Mouse (Mus musculus): Measurements from ENCODE around the gene Tmem117.

Gene Tmem117

GRCm38 (mm10) chr15:94771691-94772090, 142.7 kb downstream of the Tmem117 start:
- no peak for DNase-seq

- no peak for DNase-seq
Observed at GRCm38 (mm10) chr15:94776119-94777069, 147.4 kb downstream of the Tmem117 start.

GRCm38 (mm10) chr15:94781556-94781955, 152.5 kb downstream of the Tmem117 start:
- no peak for DNase-seq

DNA sequence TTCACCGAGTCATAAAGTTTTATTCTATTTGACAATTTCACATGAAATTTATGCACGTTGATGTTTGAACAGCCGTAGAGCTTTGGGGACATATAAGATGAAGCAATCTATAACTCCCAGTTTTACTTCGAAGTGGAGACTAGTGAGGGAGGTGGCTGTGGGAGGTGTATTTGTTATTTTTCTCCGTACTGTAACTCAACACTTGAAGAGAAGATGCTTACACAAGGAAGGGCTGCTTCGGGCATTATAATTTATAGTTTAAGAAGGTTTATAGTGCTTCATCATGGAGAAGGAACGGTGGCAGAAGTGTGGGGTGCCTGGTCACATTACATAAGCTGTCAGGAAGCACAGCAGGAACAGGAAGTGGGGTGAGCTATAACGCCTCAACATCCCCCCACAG, 164.4 kb downstream of the Tmem117 start:
- no peak for DNase-seq

- no peak for DNase-seq
Observed at GRCm38 (mm10) chr15:94795484-94795883, 166.5 kb downstream of the Tmem117 start.

DNA sequence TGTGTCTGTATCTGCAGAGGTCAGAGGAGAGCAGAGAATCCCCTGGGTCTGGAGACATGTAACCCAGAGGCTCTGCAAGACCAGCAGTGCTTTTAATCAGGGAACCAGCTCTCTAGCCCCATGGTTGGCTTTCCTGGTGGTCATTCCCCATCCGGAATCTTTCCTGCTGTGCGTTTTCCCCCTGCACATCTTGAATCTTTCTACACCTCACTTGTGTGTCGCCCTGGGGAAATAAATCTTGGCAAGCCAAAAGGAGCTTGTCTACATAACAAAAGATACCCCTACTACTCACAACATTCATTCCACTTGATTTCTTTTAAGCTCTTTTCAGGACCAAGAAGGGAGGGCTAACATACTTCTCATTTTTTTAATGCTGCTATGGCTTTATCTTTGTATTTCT, 169.2 kb downstream of the Tmem117 start:
- no peak for DNase-seq

- no peak for DNase-seq
Observed at GRCm38 (mm10) chr15:94801462-94801861, 172.4 kb downstream of the Tmem117 start.

DNA sequence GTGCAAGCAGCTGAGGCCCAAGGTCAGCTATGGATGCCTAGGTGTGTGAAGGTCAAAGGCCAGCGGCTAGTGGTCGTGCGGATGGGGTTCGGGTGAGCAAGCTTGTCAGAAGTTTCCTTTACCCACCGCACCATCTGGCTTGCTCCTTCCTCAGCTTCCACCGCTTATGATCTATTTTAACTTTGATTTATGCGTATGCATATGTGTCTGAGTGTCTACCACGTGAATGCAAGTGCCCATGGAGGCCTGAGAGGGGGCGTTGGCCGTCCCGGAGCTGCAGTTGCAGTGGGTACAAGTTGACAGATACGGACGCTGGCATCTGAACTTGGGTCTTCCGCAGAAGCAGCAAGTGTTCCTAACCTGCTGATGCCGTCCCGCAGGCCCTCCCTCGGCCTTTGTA, 173.8 kb downstream of the Tmem117 start:
- no peak for DNase-seq

DNA sequence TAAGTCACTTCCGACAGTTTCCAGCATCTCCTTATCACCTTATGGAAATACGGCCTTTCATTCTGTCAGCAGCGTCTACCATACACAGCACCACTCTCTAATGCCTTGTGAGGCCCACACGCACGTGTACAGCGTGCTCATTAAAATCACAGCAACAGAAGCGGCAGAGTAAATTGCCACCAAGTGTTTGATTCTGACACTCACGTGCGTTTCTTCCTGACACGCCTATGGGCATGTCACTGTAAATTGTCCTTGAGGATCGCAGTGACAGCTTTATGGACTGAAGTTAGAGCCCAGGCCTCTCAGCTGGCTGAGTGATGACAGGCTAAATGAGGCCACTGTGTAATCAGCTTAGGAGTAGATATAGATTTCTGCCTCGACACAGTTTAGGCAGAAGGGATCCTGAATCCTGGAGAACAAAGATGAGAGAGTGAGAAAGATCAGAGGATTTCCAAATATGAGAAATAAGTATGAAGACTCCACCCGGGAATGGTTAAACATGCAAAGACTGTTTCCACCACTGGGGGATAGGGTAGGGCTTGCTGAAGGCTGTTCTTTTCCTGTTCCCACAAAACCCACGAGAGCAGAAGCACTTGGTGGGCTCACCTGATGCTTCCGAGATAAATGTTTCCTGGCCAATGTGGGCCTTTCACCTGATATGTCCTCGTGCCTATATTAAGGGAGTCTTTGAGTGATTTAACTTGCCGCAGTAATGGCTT, 174.8 kb downstream of the Tmem117 start:
- no peak for DNase-seq

- no peak for DNase-seq
Observed at GRCm38 (mm10) chr15:94806005-94806404, 177.0 kb downstream of the Tmem117 start.

DNA sequence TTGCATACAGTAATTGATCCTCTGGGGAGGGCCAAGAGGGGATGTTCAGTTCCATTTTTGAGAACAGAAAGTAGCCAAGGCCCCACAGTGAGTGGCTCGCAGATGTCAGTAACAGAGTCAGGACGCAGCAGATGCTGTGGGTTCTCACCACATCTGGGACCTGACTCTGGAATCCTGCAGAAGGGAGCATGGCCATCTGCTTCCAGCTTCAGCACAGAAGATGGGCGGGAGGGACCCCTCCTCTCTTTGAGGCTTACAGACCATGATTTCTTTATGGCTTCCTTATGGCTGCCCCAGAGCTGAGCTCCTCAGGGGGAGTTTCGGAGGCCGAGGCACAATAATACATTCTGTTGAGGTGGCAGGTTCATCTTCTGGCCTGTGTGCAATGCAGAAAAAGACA, 182.5 kb downstream of the Tmem117 start:
- DNase-seq, result no peak

DNA sequence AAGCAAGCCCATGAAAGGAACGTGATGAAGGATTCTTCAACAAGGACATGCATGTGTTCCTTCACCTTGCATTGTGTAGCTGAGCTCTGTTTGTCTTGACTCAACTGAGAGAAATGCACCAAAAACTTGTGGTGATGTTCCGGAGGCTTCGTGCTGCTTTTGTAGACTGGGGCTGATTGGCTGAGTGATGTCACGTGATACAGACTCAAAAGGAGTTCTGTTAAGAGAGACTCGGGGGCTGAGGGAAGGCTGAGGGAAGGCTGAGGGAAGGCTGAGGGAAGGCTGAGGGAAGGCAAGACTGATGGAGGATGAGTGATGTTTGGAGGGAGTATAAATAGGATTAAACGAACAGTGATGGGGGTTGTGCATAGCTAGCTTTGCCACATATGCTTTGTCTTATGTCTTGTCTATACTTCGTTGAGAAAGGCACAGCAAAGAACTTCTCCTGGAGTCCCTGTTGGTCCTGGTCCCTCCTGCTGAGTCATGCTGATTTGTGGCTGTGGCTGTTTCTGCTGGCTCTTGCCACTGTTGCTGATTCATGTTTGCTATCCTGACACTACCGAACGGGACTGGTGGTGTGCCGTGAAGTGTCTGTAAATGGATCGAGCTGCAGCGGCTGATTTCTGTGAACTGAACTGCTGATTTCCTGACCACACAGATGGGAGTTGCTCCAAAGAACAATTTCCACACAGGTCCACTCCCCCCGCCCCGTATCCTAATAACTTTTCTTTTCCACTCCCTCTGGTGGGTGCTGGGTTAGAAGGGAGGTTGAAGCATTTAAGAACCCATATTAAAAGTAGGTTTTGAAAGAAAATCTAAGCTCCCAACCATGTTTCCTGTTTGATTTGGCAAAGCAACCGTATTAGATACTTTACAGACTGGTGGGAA, 185.4 kb downstream of the Tmem117 start:
- DNase-seq, result no peak

GRCm38 (mm10) chr15:94835634-94836033, 206.6 kb downstream of the Tmem117 start:
- no peak for DNase-seq

DNA sequence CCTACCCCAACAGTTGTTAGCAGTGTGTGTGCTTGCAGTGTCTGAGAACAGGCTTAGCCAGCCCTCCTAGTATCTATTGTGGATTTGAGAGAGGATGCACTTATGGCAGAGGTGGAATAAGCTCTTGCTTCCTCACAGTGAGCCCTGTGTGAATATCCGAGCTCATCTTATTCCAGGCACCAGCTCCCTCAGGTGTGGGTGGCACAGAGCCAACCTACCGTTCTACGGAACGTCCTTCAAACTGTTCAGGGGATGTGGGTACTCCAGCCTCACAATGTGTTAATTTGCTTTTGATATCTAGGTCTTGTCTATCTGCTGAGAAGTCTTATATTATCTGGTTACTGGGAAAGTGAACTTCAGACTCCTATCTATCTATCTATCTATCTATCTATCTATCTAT, 209.6 kb downstream of the Tmem117 start:
- DNase-seq, result no peak

DNA sequence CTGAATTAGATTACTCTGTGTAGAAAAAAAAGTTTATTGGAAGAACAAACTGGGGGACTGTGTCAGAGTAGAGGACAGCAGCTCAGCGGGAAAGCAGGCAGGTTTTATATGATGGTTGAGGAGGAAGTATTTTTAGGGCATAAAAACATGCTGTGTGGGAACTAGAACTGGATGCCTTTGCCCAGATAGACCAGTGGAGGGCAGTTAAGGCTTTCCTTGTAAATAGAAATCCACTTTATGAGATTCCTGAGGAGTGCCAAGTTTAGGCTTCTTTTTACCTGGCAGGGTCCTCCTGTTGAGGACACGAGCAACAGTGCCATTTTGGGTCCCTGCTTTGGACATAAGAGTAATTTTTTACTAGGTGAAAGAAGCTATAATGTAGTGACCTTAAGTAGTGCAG, 218.5 kb downstream of the Tmem117 start:
- no peak for DNase-seq

DNA sequence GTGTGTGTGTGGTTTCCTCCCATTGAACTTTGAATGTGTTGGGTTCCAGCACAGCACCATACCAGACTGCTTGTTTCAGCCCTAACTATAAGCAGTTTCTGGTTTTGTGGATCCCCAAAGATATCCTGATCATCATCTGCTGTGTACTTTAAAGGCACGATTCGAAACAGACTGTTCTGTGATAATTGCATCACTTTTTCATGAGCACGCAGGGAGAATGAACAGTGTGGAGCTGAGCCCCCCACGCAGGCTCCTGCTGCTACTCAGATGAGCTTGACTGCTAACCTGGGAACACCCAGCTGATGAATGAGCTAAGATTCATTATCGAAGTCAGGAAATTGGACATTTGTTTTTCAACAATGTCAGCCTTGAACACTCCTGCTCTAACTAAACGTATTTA, 230.6 kb downstream of the Tmem117 start:
- DNase-seq, result no peak

DNA sequence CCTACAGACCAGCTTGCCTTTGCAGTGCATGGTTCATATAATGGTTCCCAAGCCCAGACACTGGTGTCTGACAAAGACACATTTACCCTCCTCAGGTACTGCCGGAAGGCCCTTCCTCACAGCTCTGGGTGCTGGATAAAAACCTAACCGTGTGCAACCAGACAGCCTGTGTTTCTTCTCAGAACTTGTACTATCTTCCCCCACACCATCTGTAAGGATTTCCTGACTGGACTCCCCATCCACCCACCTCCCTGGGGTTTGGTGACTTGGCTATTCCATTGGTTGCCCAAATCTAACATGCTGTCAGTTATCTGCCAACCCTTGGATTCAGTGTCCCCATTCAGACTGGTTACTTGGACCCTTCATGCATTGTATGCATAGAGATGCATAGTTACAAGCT, 232.1 kb downstream of the Tmem117 start:
- no peak for DNase-seq

DNA sequence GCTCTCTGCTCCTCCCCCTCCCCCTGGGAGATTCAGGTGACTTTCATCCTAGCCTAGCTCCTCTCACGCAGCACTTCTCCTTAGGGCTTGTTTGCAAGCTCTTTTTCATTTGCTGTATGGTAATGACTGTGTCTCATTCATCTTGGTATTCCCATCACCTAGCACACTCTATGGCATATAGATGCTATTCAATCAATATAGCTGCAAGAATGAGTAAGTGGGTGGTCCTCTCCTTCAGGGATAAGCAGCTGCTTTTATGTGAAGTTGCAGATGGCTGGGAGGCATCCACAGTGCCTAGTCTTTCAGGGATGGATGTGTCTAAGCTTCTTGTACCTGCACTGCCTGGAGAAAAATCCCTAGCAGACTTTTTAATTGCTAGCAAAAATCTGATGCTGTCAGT, 235.1 kb downstream of the Tmem117 start:
- no peak for DNase-seq

GRCm38 (mm10) chr15:94868372-94868771, 239.3 kb downstream of the Tmem117 start:
- no peak for DNase-seq

GRCm38 (mm10) chr15:94885026-94885425, 256.0 kb downstream of the Tmem117 start:
- DNase-seq, result no peak

GRCm38 (mm10) chr15:94893201-94893600, 264.2 kb downstream of the Tmem117 start:
- no peak for DNase-seq

DNA sequence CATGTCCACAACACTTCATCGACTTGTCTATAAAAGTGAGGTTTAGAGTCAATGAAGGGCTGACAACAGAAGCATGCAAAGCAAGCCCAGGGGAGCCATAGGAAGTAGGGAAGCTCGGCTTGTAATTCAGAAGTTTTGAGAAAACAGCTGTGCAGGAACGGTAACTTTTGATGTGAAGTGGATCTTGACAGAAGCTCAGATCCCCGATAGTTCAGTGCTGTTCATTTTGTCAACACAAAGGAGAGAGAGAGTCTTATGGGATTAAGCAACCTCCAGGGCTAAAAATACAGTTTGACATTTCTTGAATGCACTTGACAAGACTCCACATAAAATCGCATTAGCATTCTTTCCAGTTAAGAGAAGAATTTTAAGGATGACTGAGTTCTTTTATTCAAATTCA, 265.1 kb downstream of the Tmem117 start:
- no peak for DNase-seq

DNA sequence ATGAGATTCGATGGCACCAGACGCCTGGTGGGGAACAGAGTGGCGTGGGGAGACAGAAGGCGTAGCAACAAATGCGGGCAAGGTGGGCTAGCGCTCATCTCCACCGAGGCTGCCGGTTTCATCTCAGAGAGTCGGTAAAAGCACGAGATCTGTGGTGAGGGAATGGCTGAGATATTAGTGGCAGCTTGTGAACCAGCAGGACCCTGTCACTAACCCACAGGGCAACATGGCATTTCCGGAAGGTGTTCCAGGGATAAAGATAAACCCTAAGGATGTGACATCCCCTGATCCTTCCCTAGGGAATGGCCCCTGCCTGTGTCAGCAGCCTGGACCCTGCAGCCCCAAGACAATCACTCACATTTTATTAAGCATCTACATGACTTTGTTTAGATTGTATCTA, 266.6 kb downstream of the Tmem117 start:
- DNase-seq, result no peak
